Mouse (Mus musculus): ENCODE data around the gene Coro1a.

DNA sequence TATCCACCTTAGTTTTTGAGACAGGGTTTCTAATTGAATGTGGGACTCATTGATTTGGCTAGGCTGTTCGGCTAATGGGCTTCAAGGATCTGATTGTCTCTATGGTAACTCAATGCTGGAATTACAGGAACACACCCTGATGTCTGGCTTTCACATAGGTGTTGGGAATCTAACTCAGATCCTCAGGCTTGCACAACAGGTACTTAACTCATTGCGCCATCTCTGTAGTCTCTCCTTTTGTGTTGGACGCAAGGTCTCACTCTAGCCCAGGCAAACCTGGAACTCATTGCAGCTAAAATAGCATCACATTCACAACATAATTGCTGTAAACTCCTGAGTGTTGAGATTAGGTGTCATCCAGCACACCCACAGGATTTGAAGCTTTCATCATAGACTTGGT, 37.4 kb downstream of the Coro1a start:
- TF ChIP-seq CTCF (IDR thresholded peaks at IDR 0.05; ENCODE audit: insufficient read depth, low read length) (no peak), POLR2A (IDR thresholded peaks at IDR 0.05; ENCODE audit: borderline replicate concordance, extremely low read depth, low read depth, low read length) (no peak)

Measured in lung, adult 2 months (tissue).